Mouse (Mus musculus) CD4-positive helper T cell, adult 2 months (primary cell): ENCODE measurements at regions not wholly inside any gene's neighbourhood (a gene's known extent, or its start where the extent isn't known, plus 50 kb on each side); places are given as distances from the start of the nearest gene placed in this dataset.

Experiments used
- DNase-seq: peaks from one replicate; pipeline ENCODE4 v3.0.0-alpha.2; 2012; ENCODE audit warnings: low read depth, missing footprints, low spot score

DNA sequence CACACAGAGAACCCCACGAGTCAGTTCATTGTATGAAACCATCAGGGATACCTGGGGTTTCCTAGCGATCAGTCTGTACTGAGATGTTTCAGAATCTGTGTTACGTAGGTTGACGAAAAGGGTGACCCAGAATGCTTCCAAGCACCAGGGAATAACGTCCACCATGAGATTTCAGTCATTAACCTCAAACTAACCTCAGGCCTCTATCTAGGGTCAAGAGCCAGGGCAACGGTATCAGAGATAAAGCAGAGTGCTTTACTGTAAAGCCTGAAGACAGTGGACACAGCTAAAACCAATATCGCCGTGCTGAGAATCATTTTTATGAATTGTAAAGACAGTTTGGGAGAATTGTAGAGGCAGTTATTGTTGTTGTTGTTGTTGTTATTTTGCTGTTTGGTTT, 52.9 kb upstream of the Errfi1 start:
- no peak for DNase-seq

- peak; percentile 69 for DNase-seq
Measured at GRCm38 (mm10) chr4:150799550-150800398, 53.9 kb upstream of the Errfi1 start.

DNA sequence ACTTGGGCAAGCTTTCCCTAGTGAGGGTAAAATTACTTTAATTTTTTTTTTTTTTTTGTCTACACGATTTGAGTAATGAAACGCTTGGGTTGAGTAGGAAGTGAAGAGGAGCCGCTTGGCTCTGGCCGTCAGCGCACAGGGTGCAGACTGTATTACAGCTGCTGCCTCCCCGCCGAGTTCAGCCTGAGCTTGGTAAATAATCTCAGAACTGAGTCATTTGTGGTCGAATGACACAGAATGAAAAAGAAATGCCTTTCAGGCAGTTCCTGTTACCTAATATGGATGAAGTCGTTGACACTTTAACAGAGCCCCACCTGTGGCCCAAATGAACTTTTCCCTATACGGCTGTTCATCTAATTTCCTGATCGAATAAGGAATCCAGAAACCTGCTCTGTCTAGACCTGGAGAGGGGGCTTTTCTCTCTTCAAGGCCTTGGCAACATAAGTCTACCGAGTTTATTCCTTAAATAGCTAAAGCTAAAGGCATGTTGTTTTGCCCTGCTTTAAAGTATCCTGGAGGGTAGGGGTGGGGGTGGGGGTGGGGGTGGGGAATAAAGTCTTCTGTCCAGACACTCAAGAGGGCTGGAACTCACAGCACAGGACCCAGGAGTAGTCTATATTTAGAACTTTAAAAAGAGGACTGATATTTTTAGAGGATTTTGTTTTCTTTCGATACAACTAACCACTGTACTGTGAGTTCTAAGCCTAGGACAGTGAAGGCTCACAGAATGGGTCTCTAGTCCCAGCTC, 54.8 kb upstream of the Errfi1 start:
- DNase-seq = peak; percentile 86

DNA sequence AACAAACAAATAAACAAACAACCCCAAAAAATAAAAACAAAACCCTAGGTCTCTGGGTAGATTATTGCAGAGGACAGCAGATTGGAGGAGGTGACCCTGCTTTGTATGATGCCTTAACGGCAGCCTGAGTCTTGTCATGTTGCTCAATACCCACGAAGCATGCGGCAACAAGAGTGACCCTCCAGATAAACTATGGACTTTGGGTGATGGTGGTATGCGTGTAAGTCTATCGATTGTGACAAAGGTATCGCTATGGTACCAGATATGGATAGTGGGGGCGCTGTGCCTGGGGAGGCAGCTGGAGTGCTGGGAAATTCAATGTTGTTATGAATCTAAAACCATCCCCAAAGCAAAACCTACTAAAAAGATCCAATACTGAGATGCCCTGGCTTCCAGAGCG, 55.4 kb upstream of the Errfi1 start:
- DNase-seq = no peak

DNA sequence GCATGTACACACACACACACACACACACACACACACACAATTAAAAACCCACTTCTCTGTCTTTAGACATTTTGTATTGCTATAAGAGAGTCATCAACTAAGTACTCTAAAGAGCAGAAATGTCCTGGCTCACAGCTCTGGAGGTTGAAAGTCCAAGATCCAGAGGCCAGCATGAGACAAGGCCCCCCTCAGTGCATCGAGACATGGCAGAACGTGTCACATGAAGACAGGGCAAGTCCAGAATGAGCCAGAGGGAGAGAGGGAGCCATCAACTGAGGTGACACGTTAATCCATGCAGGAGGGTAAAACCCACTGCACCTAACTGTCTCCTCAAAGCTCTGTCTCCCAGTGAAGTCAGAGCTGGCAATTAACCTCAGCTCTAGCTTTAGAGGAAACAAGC, 56.7 kb upstream of the Errfi1 start:
- DNase-seq = no peak

- no peak for DNase-seq
Measured at GRCm38 (mm10) chr4:150794878-150795277, 58.8 kb upstream of the Errfi1 start.

GRCm38 (mm10) chr4:150794257-150794794, 59.4 kb upstream of the Errfi1 start:
- DNase-seq = no peak

GRCm38 (mm10) chr4:150793146-150793545, 60.6 kb upstream of the Errfi1 start:
- DNase-seq = no peak

DNA sequence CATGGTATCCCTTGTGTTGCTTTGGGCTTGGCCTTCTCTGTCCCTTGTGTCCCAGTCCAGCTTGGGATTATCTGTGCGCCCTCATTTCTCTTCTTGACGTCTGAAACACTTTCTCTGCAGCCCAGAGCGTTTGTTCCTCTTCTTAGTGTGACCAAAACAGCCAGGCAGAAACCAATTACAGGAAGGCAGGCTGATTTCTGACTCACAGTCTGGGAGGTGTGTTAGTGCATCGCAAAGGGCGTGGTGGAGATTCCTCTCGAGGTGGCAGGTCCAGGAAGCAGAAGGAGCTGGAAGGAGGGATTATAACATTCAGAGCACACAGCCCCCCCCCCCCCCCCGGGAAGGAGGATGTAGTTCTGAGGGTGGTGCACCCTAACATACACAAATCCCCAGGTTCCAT, 64.6 kb upstream of the Errfi1 start:
- DNase-seq = no peak

GRCm38 (mm10) chr4:150787113-150787512, 66.6 kb upstream of the Errfi1 start:
- DNase-seq = no peak

DNA sequence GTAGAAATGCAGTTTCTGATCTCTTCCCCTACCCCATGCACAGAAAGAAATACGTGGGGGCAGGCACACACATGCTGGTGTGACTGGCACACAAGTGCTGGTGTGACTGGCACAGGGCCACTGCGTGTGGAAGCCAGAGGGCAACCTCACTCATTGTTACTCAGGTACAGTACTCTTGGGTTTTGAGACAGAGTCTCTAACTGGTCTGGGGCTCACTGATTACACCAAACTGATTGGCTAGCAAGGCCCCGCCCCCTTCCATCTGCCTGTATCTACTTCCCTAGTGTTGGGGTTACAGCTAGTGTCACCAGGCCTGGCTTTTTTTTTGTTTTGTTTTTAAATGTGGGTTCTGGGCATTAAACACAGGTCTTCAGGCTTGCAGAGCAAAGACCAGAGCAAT, 67.1 kb upstream of the Errfi1 start:
- no peak for DNase-seq

DNA sequence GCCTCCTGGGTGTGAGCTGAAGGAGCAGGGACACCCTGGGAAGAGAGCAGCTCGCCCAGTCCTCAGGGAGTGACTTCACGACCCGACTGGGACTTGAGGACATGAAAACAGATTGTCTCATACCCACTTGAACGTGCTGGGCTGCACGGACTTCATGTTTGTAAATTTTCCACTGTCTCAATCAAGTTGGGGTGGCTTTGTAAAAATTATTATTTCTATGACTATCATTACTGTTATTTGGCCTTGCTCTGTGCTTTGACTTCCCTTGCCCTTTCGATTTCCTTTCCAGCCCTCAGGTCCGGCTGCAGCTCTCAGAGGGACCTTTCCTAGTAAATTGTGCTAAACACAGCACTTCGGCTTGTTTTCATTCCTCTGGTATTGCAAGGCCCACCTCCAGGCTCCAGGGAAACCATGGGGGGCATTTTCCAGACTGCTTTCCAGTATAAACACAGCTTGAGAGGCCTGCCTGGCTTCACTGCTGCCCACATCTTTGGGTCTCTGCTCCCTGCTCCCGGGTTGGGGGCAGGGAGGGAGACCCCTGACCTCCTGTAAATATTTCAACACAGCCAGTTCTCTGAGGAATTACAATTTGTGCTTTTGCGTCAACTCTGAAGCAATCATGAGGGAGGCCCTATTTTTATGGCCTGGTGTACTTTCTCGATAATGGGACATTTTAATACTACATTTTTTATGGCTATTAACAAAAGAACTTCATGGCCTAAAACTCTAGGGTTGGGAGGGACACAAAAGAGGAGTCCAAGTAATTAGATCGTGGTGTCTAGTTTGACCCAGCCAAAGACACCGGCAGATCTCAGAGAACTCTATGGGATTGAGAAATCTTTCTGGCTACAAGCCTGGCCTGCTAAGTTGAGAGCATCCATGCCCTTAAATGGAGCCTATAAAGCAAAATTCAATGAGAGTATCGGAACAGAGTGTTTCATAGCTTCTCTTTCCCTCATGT, 68.9 kb upstream of the Errfi1 start:
- DNase-seq = no peak

GRCm38 (mm10) chr4:150781304-150781703, 72.4 kb upstream of the Errfi1 start:
- no peak for DNase-seq

DNA sequence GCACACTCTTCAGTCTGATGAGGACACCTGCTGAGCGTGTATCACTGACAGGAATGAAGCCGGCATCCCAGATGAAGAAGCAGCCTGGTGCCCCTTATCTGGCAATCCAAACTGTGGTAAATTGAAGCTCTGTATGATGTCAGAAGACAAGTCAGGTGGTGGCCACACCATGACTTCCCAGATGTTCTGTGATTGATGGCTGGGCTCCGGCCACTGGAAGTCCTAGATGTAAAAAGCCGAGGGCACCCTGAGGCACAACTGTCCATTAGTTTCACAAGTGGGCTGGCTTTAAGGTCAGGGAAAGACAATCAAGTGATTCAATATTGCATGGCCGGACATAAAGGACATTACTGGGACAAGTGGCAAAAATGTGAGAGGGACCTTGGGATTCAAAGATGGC, 74.4 kb upstream of the Errfi1 start:
- no peak for DNase-seq

DNA sequence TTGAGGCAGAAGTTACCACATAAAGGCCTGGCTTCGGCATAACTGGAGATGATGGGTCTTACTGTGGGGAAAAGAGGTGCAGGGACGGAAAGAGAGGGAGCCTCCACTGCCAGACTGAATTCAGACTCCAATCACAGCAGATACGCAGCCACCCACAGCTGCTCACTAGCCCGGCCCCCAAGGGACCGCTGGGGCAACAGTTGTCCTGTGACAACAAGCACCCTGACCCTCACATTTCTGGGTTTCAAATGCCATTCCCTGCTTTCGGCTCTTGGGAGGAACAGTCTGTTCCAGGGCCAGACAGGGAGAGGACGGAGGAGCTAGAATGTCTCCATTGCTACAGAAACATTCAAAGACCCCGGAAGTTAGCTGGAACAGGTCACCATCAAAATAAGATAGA, 75.0 kb upstream of the Errfi1 start:
- DNase-seq = no peak

- DNase-seq = no peak
Measured at GRCm38 (mm10) chr4:150775695-150776521, 77.8 kb upstream of the Errfi1 start.

DNA sequence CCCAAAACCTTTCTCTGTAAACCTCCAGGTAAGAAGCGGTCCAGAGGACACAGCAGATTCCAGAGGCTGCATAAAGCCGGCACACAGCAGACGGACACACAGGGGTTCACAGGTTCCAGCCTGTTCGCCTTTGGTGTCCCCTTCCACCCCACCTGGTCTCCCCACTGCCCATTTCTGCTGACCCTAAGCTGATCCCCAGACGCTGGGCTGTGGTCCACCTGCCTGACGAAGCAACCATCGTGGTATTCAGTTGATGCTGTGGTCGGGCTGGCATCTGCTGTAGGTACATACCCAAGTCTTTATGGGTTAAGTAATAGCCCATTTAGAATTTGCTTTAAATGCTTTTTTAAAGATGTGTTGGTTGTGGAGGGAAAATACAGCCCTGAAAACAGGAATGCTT, 78.4 kb upstream of the Errfi1 start:
- no peak for DNase-seq

GRCm38 (mm10) chr4:150774289-150774914, 79.3 kb upstream of the Errfi1 start:
- DNase-seq = no peak

GRCm38 (mm10) chr4:150771922-150772651, 81.6 kb upstream of the Errfi1 start:
- no peak for DNase-seq

GRCm38 (mm10) chr4:150771469-150771868, 82.2 kb upstream of the Errfi1 start:
- no peak for DNase-seq
